Mouse (Mus musculus) gonadal fat pad, adult 2 months (tissue): ENCODE data around the gene Tinf2. TPM values are rescaled to one million over a fixed set of nuclear protein-coding genes. Genes with fewer than 3 reads are reported as not detected.

Experiments used
- DNase-seq: peaks from one replicate; pipeline ENCODE4 v3.0.0-alpha.2; 2012; ENCODE audit warnings: low read depth
- polyA plus RNA-seq: library from polyadenylated mRNA; depleted of rRNA; stranded (reverse); fragments of >200 nt; gene quantifications from 2 replicates; pipeline ENCODE4 v1.2.3, GENCODE M21; 2012; rRNA removed

Gene Tinf2
- polyA plus RNA-seq, 1 experiment: 12.4 TPM

GRCm38 (mm10) chr14:55635523-55636007 is 46.1 kb downstream of the Tinf2 start, which contains the start of gene Ipo4:
Gene Ipo4, minus strand, starts transcription at chr14:55635957.
- peak; percentile 44 for DNase-seq

- DNase-seq: peak; percentile 26
Observed at GRCm38 (mm10) chr14:55634874-55635522, 46.6 kb downstream of the Tinf2 start.

DNA sequence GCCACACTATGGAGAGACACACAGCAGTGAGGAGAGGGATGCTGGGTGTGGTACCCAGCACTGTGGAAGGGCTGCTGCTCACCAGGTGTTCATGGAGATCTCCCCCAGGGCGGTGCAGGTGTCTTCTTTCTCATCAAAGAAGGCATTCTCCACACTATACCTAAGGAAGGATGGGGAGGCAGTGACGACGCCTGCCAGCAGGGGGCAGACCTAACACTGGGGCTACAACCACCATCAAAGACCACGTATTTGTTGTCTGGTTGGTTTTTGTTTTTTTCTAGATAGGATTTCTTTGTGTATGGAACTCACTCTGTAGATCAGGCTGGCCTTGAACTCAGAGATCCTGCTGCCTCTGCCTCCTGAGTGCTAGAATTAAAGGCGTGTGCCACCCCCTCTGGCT is 52.3 kb downstream of the Tinf2 start:
- DNase-seq: no peak

GRCm38 (mm10) chr14:55628077-55628827 is 53.4 kb downstream of the Tinf2 start:
- no peak for DNase-seq

Other genes starting within 250 kb of the Tinf2 start
- 59.9 and 69.7 TPM in 2 replicates for gene Dhrs4, start 203.1 kb downstream of the Tinf2 start, polyA plus RNA-seq
- gene Carmil3, start 191.2 kb downstream of the Tinf2 start, polyA plus RNA-seq: 2.2 and 2.5 TPM in 2 replicates
- gene Cpne6, start 171.4 kb downstream of the Tinf2 start, polyA plus RNA-seq: 0.39 and 0.74 TPM in 2 replicates
- gene Nrl, start 156.8 kb downstream of the Tinf2 start, polyA plus RNA-seq: not detected in 2 replicates
- 46.6 and 53.5 TPM in 2 replicates for gene Pck2, start 141.6 kb downstream of the Tinf2 start, polyA plus RNA-seq
- 186 and 207 TPM in 2 replicates for gene Dcaf11, start 121.8 kb downstream of the Tinf2 start, polyA plus RNA-seq
- 5.5 and 6.6 TPM in 2 replicates for gene A730061H03Rik, start 121.4 kb downstream of the Tinf2 start, polyA plus RNA-seq
- gene Fitm1, start 106.2 kb downstream of the Tinf2 start, polyA plus RNA-seq: 1.6 and 4.0 TPM in 2 replicates
- 62.8 and 71.9 TPM in 2 replicates for gene Psme1, start 103.7 kb downstream of the Tinf2 start, polyA plus RNA-seq
- gene Emc9, start 96.5 kb downstream of the Tinf2 start, polyA plus RNA-seq: 37.4 and 62.0 TPM in 2 replicates
- 85.1 and 122 TPM in 2 replicates for gene Psme2, start 90.7 kb downstream of the Tinf2 start, polyA plus RNA-seq
- gene Rnf31, start 90.1 kb downstream of the Tinf2 start, polyA plus RNA-seq: 29.9 and 31.3 TPM in 2 replicates
- gene Irf9, start 78.2 kb downstream of the Tinf2 start, polyA plus RNA-seq: 63.1 and 66.8 TPM in 2 replicates
- gene Rec8, start 63.8 kb downstream of the Tinf2 start, polyA plus RNA-seq: 8.0 and 30.7 TPM in 2 replicates
- 93.1 and 112 TPM in 2 replicates for gene Ipo4, start 45.9 kb downstream of the Tinf2 start, polyA plus RNA-seq
- 3.5 and 4.7 TPM in 2 replicates for gene Gm49378, start 43.9 kb downstream of the Tinf2 start, polyA plus RNA-seq
- 103 and 117 TPM in 2 replicates for gene Tm9sf1, start 38.0 kb downstream of the Tinf2 start, polyA plus RNA-seq
- gene Tssk4, start 31.6 kb downstream of the Tinf2 start, polyA plus RNA-seq: 4.4 and 4.6 TPM in 2 replicates
- 33.1 and 34.8 TPM in 2 replicates for gene Mdp1, start 21.3 kb downstream of the Tinf2 start, polyA plus RNA-seq
- 17.9 and 24.6 TPM in 2 replicates for gene Gmpr2, start 9.9 kb downstream of the Tinf2 start, polyA plus RNA-seq
- gene Nedd8, start 9.7 kb downstream of the Tinf2 start, polyA plus RNA-seq: 262 and 441 TPM in 2 replicates
- gene Tgm1, start 32.1 kb upstream of the Tinf2 start, polyA plus RNA-seq: 4.3 and 4.4 TPM in 2 replicates
- 48.4 and 49.0 TPM in 2 replicates for gene Rabggta, start 40.4 kb upstream of the Tinf2 start, polyA plus RNA-seq
- 92.5 and 99.0 TPM in 2 replicates for gene Dhrs1, start 63.9 kb upstream of the Tinf2 start, polyA plus RNA-seq
- gene Nop9, start 63.9 kb upstream of the Tinf2 start, polyA plus RNA-seq: 16.7 and 18.1 TPM in 2 replicates
- gene Cideb, start 76.6 kb upstream of the Tinf2 start, polyA plus RNA-seq: 5.9 and 8.3 TPM in 2 replicates
- 1.5 and 2.2 TPM in 2 replicates for gene Ltb4r2, start 79.6 kb upstream of the Tinf2 start, polyA plus RNA-seq
- 3.8 and 4.6 TPM in 2 replicates for gene Ltb4r1, start 84.1 kb upstream of the Tinf2 start, polyA plus RNA-seq
- gene Adcy4, start 102.3 kb upstream of the Tinf2 start, polyA plus RNA-seq: 12.6 and 13.6 TPM in 2 replicates
- gene Ripk3, start 107.0 kb upstream of the Tinf2 start, polyA plus RNA-seq: 9.1 and 10.7 TPM in 2 replicates
- gene Nfatc4, start 141.3 kb upstream of the Tinf2 start, polyA plus RNA-seq: 12.1 and 12.7 TPM in 2 replicates
- 3.4 and 4.9 TPM in 2 replicates for gene Nynrin, start 172.2 kb upstream of the Tinf2 start, polyA plus RNA-seq
- gene Cbln3, start 202.6 kb upstream of the Tinf2 start, polyA plus RNA-seq: 0.28 and 0.54 TPM in 2 replicates
- gene Khnyn, start 203.1 kb upstream of the Tinf2 start, polyA plus RNA-seq: 14.3 and 14.7 TPM in 2 replicates
- gene Sdr39u1, start 218.5 kb upstream of the Tinf2 start, polyA plus RNA-seq: 62.6 and 68.9 TPM in 2 replicates